Mouse (Mus musculus) lung, postnatal 0 days (tissue): Measurements from ENCODE around the gene Insyn1.

ENCODE experiments used
- CTCF ChIP-seq: IDR thresholded peaks from 2 replicates; pipeline ENCODE4 v1.5.1; 2016; ENCODE audit warnings: antibody characterized with exemption, mild to moderate bottlenecking
- EP300 ChIP-seq: IDR thresholded peaks from 2 replicates; pipeline ENCODE4 v1.6.1; 2016; ENCODE audit warnings: antibody characterized with exemption, mild to moderate bottlenecking, control low read depth

DNA sequence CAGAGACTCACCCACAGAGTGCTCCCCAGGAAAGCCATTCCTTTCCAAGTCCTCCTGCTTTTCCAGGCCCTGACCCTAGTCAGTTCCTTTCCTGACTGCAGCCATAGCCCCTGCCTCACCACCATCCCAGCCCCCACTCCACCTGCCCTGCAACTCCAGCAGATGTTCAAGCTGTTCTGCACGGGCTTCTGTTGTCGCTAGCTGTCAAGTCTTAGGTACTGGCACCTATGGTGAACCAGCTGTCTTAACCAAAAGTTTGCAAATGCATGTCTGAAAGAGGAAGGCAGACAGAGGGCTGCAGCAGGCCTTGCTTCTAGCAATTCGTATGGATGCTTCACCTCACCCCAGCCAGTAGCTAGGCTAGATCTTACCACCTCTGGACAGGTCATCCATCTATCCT, 45.3 kb upstream of the Insyn1 start:
- TF ChIP-seq CTCF (no peak), EP300 (no peak)
